Mouse (Mus musculus): Measurements from ENCODE around the gene Rnf157.

DNA sequence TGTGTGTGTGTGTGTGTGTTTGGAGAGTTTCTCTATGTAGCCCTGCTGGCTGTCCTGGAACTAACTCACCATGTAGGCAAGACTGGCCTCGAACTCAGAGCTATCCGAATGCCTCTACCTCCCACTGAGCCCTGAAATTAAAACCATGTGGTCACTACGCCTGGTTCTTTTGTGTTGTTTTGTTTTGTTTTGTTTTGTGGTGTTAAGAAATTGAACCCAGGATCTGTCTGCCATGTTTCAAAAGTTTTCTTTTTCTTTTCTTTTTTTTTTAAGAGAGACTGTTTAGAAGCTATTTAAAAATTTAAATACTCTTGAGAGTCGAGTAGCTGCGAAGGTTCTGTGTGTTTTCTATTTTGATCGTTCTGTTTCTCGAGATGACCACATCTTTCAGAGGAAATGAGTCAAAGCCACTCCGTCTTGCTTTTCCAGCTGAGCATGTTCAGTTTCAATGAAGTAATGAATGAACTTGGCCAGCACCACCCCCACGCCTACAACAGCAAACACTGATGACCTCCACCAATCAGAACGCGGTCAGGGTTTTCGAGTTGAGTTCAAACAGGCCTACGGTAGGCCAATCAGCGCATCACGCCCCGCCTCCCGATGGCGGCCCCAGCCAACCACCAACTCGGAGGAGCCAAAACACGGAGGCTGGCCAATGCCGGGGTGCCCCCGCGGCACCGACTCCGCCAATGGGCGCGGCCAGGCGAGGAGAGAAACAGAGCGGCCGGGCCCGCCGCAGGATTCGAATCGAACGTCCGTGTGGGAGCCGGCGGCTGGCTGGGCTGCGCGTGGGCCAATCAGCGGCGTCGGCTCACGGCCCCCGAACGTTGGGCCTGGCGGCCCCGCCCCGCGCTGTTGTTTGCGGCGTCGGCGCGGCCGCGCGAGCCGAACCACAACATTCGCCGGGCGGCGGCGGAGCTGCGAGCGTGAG is 20.8 kb upstream of the Rnf157 start, which contains the start of gene Ubald2:
- TF ChIP-seq CTCF (IDR thresholded peaks at IDR 0.05; ENCODE audit: extremely low read depth, insufficient read length, insufficient replicate concordance, low read depth, low read length), result no peak
- 0 out of 2 replicates have a peak, but pooled peaks have one; percentile 24 for TF ChIP-seq POLR2A (IDR thresholded peaks at IDR 0.05; ENCODE audit: low read depth, low read length)
